22 mouse cellular contexts compared by ENCODE assay signal in genomic region chr15:12449321-12449720, GRCm38 (mm10).
"Had no signal": no experiment of that assay in that cellular context is flagged by ENCODE, and none has a peak within 500 bp of the region (broad histone marks: within the 10 kb centered on the region; RNA-seq: fewer than 3 reads in every experiment).

No protein-coding gene starts in this region.

- H3K27ac ChIP-seq: kidney, embryonic 15.5 days; limb, embryonic 13.5 days; liver, embryonic 12.5 days; liver, embryonic 15.5 days; macrophage; midbrain, embryonic 10.5 days; midbrain, embryonic 13.5 days; neural tube, embryonic 13.5 days; stomach, embryonic 15.5 days had no signal

- H3K27me3 ChIP-seq: kidney, embryonic 15.5 days; liver, embryonic 12.5 days; liver, embryonic 15.5 days; midbrain, embryonic 13.5 days; neural tube, embryonic 13.5 days; stomach, embryonic 15.5 days had no signal

- H3K4me2 ChIP-seq: kidney, embryonic 15.5 days; limb, embryonic 13.5 days; liver, embryonic 12.5 days; liver, embryonic 15.5 days; midbrain, embryonic 13.5 days; neural tube, embryonic 13.5 days; stomach, embryonic 15.5 days had no signal

- H3K9me3 ChIP-seq: kidney, embryonic 15.5 days; limb, embryonic 13.5 days; liver, embryonic 12.5 days; liver, embryonic 15.5 days; megakaryocyte, embryonic 14.5 days; midbrain, embryonic 10.5 days; midbrain, embryonic 13.5 days; neural tube, embryonic 13.5 days; stomach, embryonic 15.5 days had no signal

- H3K4me3 ChIP-seq: kidney, embryonic 15.5 days; limb, embryonic 13.5 days; liver, embryonic 12.5 days; liver, embryonic 15.5 days; megakaryocyte, embryonic 14.5 days; midbrain, embryonic 10.5 days; midbrain, embryonic 13.5 days; myocyte; neural tube, embryonic 13.5 days; stomach, embryonic 15.5 days had no signal

- ATAC-seq: liver, embryonic 12.5 days; midbrain, embryonic 13.5 days; midbrain, embryonic 16.5 days had no signal

- H3K36me3 ChIP-seq: limb, embryonic 13.5 days; liver, embryonic 12.5 days; liver, embryonic 15.5 days; midbrain, embryonic 10.5 days; midbrain, embryonic 13.5 days; neural tube, embryonic 13.5 days; stomach, embryonic 15.5 days had no signal

- DNase-seq: kidney, postnatal 10 days; kidney, postnatal 36 days; left cerebral cortex, postnatal 4 days; liver; lung, adult 2 months; lung, postnatal 14 days; retina, postnatal 1 day; right cerebral cortex, postnatal 25 days; spleen, adult 18-20 months; thymus, postnatal 25 days had no signal

- H3K9ac ChIP-seq: kidney, embryonic 15.5 days; limb, embryonic 13.5 days; liver, embryonic 12.5 days; liver, embryonic 15.5 days; midbrain, embryonic 13.5 days; neural tube, embryonic 13.5 days; stomach, embryonic 15.5 days had no signal

- H3K4me1 ChIP-seq: liver, embryonic 12.5 days; liver, embryonic 15.5 days; stomach, embryonic 15.5 days had no signal
